In genomic region chr16:75365361-75365994, GRCm38 (mm10) we compare ENCODE assay signal across 12 mouse cellular contexts.
DNase-seq lines count a peak whose midpoint lies in the region; ATAC-seq lines count a peak whose summit lies in the region.
"Had no signal": no experiment of that assay in that cellular context is flagged by ENCODE, and none has a peak within 500 bp of the region (broad histone marks: within the 10 kb centered on the region; RNA-seq: fewer than 3 reads in every experiment).

No protein-coding gene starts in this region.

- no peak overlapping the region for H3K27ac ChIP-seq in forebrain, embryonic 11.5 days (ENCODE audit: low read depth, low read length)
- H3K27ac ChIP-seq in forebrain, embryonic 10.5 days: no peak overlapping the region
- no peak overlapping the region for H3K27ac ChIP-seq in forebrain, embryonic 14.5 days (ENCODE audit: low read depth, low read length)
- H3K27ac ChIP-seq in midbrain, embryonic 13.5 days: no peak overlapping the region
- H3K27ac ChIP-seq: embryonic facial prominence, embryonic 15.5 days; heart, embryonic 15.5 days had no signal

- H3K4me3 ChIP-seq in forebrain, embryonic 11.5 days (ENCODE audit: low read depth, low read length): no peak overlapping the region
- H3K4me3 ChIP-seq in forebrain, embryonic 10.5 days: no peak overlapping the region
- H3K4me3 ChIP-seq in forebrain, embryonic 14.5 days (ENCODE audit: low read depth, low read length): no peak overlapping the region
- no peak overlapping the region for H3K4me3 ChIP-seq in midbrain, embryonic 13.5 days (replicated peaks)
- H3K4me3 ChIP-seq: embryonic facial prominence, embryonic 15.5 days; heart, embryonic 15.5 days had no signal

- H3K4me1 ChIP-seq in forebrain, embryonic 11.5 days (replicated peaks; ENCODE audit: control insufficient read depth, insufficient read depth, low read length): no peaks in the 10 kb centered on the region
- peaks cover 7% of the 10 kb centered on the region for H3K4me1 ChIP-seq in forebrain, embryonic 10.5 days
- H3K4me1 ChIP-seq in forebrain, embryonic 14.5 days (ENCODE audit: control insufficient read depth, insufficient read depth, low read length): 0 out of 2 replicates have a peak, but pooled peaks cover 5% of the 10 kb centered on the region
- H3K4me1 ChIP-seq in midbrain, embryonic 13.5 days (replicated peaks): peaks cover 7% of the 10 kb centered on the region
- H3K4me1 ChIP-seq: embryonic facial prominence, embryonic 15.5 days; heart, embryonic 15.5 days had no signal

- no peak overlapping the region for H3K9ac ChIP-seq in forebrain, embryonic 11.5 days (ENCODE audit: low read length)
- no peak overlapping the region for H3K9ac ChIP-seq in forebrain, embryonic 14.5 days (ENCODE audit: low read length)
- no peak overlapping the region for H3K9ac ChIP-seq in midbrain, embryonic 13.5 days (replicated peaks)
- H3K9ac ChIP-seq: embryonic facial prominence, embryonic 15.5 days; heart, embryonic 15.5 days; liver, postnatal 0 days had no signal

- H3K4me2 ChIP-seq in forebrain, embryonic 11.5 days (ENCODE audit: low read depth, low read length, severe bottlenecking): no peak overlapping the region
- no peak overlapping the region for H3K4me2 ChIP-seq in forebrain, embryonic 14.5 days (ENCODE audit: low read length)
- H3K4me2 ChIP-seq in midbrain, embryonic 13.5 days (replicated peaks): no peak overlapping the region
- H3K4me2 ChIP-seq: embryonic facial prominence, embryonic 15.5 days; heart, embryonic 15.5 days had no signal

- 38% methylated on average over 8 of the region's 8 CpGs for WGBS in forebrain, embryonic 11.5 days
- WGBS in forebrain, embryonic 10.5 days: 40% methylated on average over 8 of the region's 8 CpGs
- 18% methylated on average over 8 of the region's 8 CpGs for WGBS in forebrain, embryonic 14.5 days
- 34% methylated on average over 8 of the region's 8 CpGs for WGBS in midbrain, embryonic 13.5 days

- ATAC-seq in forebrain, embryonic 11.5 days (replicated peaks; ENCODE audit: low FRiP score): peak; percentile 56; the same call in 1 of the 2 replicates
- peak; percentile 65 for ATAC-seq in forebrain, embryonic 14.5 days
- ATAC-seq in midbrain, embryonic 13.5 days: peak; percentile 71
- ATAC-seq: liver, postnatal 0 days had no signal

- H3K9me3 ChIP-seq in forebrain, embryonic 11.5 days (ENCODE audit: control insufficient read depth, low read length): no peaks in the 10 kb centered on the region
- no peaks in the 10 kb centered on the region for H3K9me3 ChIP-seq in forebrain, embryonic 10.5 days
- H3K9me3 ChIP-seq in forebrain, embryonic 14.5 days (replicated peaks; ENCODE audit: control insufficient read depth, low read length): no peaks in the 10 kb centered on the region
- H3K9me3 ChIP-seq in midbrain, embryonic 13.5 days: no peaks in the 10 kb centered on the region
- H3K9me3 ChIP-seq: embryonic facial prominence, embryonic 15.5 days; heart, embryonic 15.5 days had no signal

- H3K27me3 ChIP-seq in forebrain, embryonic 11.5 days (ENCODE audit: control insufficient read depth, insufficient read depth, low read length): no peaks in the 10 kb centered on the region
- H3K27me3 ChIP-seq in forebrain, embryonic 10.5 days (ENCODE audit: poor library complexity, severe bottlenecking): no peaks in the 10 kb centered on the region
- H3K27me3 ChIP-seq in forebrain, embryonic 14.5 days (replicated peaks; ENCODE audit: control insufficient read depth, insufficient read depth, low read length): no peaks in the 10 kb centered on the region
- H3K27me3 ChIP-seq in midbrain, embryonic 13.5 days: no peaks in the 10 kb centered on the region
- H3K27me3 ChIP-seq: embryonic facial prominence, embryonic 15.5 days; heart, embryonic 15.5 days had no signal

- H3K36me3 ChIP-seq in forebrain, embryonic 11.5 days (ENCODE audit: control insufficient read depth, insufficient read depth, low read length): no peaks in the 10 kb centered on the region
- H3K36me3 ChIP-seq in forebrain, embryonic 10.5 days (replicated peaks): no peaks in the 10 kb centered on the region
- H3K36me3 ChIP-seq in forebrain, embryonic 14.5 days (ENCODE audit: control insufficient read depth, insufficient read depth, low read length): no peaks in the 10 kb centered on the region
- no peaks in the 10 kb centered on the region for H3K36me3 ChIP-seq in midbrain, embryonic 13.5 days
- H3K36me3 ChIP-seq: embryonic facial prominence, embryonic 15.5 days; heart, embryonic 15.5 days had no signal

- no peak for DNase-seq in forebrain, embryonic 11.5 days (ENCODE audit: low spot score)
- no peak for DNase-seq in forebrain, embryonic 10.5 days (ENCODE audit: extremely low spot score, low spot score)
- DNase-seq in A20 (ENCODE audit: low read depth, low spot score): peak; percentile 87
- peak; percentile 39 for DNase-seq in forebrain, embryonic 14.5 days (ENCODE audit: low spot score)
- DNase-seq in thymus, postnatal 25 days: no peak
- no peak for DNase-seq in kidney, postnatal 25 days
- DNase-seq in lung, postnatal 25 days (ENCODE audit: low spot score): no peak
- DNase-seq: cerebellum, adult 11 months; liver, postnatal 0 days had no signal

Comparison
In these comparisons a context has a peak if more than half of its experiments do, and no peak if none do; other contexts are left out.
1. DNase-seq: peak in A20 (single experiment) and forebrain, embryonic 14.5 days (single experiment); none in forebrain, embryonic 11.5 days (single experiment), forebrain, embryonic 10.5 days (single experiment), thymus, postnatal 25 days (single experiment), kidney, postnatal 25 days (0 of 2) and lung, postnatal 25 days (single experiment).
2. Peak in every context shown above with its lines, with median percentiles within 50 percentile points of each other: ATAC-seq.